Mouse (Mus musculus): ENCODE results near the gene Naaladl2.

DNA sequence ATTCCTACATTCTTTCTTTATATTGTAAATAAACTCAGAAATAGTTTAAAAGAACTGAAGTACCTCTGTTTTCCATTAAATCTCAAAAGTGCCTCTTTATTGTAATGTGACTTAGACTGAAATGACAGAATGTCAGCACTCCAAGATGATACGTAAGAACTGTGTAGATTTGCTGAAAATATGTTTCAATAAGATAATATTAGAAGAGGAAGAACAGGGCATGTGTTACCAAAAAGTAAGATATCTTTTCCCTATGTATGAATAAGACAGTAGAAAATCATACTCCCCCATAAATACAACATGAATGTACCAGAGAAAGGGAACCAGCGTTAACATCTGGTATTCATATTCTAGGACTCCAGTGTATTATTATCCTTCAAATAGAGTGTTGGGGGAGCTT is 362.4 kb downstream of the Naaladl2 start:
- no peak for TF ChIP-seq EP300 (IDR thresholded peaks at IDR 0.05; ENCODE audit: insufficient read depth, low read depth, low read length)
- no peak for TF ChIP-seq POLR2A (IDR thresholded peaks at IDR 0.05; ENCODE audit: insufficient read depth, low read length)
- no peak for TF ChIP-seq CTCF (IDR thresholded peaks at IDR 0.05; ENCODE audit: low read depth, low read length)
